Mouse (Mus musculus) kidney, postnatal 25 days (tissue): ENCODE results near the gene Ccdc88c.

ENCODE experiments used
- DNase-seq, 2 experiments: peaks; one replicate each; pipeline ENCODE4 v3.0.0; 2021; ENCODE audit warnings: mixed read lengths in 2 of 2

The Ccdc88c gene

GRCm38 (mm10) chr12:100925644-100926619 lies 102.9 kb downstream of the Ccdc88c start:
- peak in 1 of 2 experiments; percentile 84 for DNase-seq

DNA sequence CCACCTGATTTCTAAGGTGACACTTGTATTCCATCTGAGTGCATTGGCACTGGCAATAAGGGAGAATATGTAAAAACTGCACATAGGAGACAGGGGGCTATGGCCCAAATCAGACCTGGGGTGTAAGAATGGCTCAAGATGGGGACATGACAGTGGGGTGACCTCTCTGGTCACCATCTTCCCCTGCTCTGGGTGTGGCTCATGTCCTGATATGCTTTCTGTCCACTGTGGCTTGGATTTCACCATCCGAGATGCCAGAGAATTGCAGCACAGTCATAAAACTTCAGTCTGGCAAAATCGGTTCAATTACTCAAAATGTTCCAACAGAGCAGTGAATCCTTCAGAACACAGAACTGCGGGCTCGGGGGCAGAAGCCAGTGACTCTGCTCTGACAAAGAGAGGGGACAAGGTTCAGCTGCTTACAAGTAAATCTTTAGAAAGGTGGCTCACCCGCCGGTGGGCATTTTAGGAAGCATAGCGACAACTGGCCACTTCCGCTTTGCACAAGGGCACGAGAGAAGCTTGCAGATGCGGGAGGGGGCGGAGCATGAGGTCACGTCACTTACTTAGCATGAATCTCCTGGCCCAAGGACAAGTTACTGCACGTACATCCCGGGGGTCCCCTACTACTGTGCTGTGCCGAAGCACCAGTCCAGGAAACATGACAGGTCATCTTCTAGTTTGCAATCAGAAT lies 104.1 kb downstream of the Ccdc88c start:
- peak; percentile 14 to 63 for DNase-seq

GRCm38 (mm10) chr12:100910731-100911130 lies 118.1 kb downstream of the Ccdc88c start:
- no peak for DNase-seq

DNA sequence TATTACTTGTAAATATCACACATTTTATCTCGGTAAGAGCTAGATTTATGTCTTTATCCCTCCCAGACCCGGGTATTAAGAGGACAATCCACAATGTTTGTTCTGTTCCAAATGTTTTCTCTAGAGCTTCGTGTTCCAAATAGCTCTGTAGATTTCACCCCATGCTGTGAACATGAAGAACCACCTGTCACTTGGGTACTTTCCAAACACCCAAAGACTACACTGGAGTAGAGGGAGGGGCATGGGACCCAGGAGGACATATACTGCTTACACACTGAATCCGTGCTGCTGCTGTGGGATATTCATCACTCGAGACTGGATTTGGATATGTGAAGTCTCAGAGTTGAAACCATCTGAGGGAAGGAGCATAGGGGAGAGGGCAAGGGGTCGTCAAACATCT lies 119.1 kb downstream of the Ccdc88c start:
- no peak for DNase-seq

- no peak for DNase-seq
Measured at GRCm38 (mm10) chr12:100908298-100909034, 120.4 kb downstream of the Ccdc88c start.

DNA sequence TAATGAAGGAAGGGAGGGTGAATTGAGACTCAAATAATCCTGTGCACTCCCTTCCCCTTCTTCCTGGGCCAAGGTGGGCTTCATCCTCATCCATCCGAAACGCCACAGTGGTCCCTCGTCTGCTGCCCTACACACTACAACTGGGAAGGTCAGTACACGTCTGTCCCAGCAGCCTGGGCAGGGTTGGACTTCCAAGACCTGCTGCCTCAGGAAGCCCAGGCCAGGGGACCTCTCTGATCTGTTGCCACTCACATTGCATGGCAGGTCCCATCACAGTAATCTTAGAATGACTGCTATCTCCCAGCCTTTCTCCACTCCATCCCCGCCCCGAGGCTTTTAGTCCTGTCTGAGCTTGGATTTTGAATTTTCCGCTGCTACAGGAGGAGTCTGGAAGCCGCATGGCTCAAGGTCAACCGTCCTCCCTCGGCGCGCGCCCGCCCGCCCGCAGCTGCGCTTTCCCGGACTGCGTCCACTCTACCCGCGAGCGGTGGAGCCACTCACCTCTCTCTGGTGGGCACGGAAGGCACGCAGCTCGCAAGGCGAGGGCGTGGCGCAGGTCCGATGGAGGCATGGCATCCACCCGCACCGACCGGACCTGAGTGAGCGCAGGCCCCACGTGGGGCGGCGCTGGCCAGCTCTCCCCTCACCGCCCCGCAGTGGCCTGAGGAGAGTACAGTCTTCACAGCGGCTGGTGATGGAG lies 121.1 kb downstream of the Ccdc88c start, which contains the start of gene Gpr68:
TSS of gene Gpr68 (minus strand) at position 601 of the 700 bp plus-strand sequence.
- DNase-seq, result peak in 1 of 2 experiments; percentile 56

- DNase-seq, result no peak
Measured at GRCm38 (mm10) chr12:100906861-100907260, 122.0 kb downstream of the Ccdc88c start.

- DNase-seq, result no peak
Measured at GRCm38 (mm10) chr12:100903761-100904160, 125.1 kb downstream of the Ccdc88c start.

DNA sequence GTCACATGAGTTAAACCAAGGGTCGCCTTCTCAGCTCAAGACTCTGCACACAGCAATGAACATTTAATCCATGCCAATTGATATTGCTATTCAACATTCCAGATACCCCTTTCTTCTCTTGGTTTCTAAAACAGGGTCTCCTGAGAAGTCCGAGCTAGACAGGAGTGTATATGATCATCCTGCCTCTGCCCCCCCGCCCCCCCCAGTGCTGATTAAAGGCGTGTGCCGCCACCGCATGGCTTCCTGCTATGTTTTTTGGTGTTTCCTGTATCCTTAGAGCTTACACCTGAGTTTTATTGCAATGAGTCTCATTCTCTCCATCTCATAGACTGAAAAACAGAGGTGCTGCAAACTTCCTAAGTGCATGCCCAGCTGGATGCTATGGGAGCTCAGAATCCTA lies 127.5 kb downstream of the Ccdc88c start:
- DNase-seq, result no peak

- DNase-seq, result no peak
Measured at GRCm38 (mm10) chr12:100900901-100901300, 128.0 kb downstream of the Ccdc88c start.

DNA sequence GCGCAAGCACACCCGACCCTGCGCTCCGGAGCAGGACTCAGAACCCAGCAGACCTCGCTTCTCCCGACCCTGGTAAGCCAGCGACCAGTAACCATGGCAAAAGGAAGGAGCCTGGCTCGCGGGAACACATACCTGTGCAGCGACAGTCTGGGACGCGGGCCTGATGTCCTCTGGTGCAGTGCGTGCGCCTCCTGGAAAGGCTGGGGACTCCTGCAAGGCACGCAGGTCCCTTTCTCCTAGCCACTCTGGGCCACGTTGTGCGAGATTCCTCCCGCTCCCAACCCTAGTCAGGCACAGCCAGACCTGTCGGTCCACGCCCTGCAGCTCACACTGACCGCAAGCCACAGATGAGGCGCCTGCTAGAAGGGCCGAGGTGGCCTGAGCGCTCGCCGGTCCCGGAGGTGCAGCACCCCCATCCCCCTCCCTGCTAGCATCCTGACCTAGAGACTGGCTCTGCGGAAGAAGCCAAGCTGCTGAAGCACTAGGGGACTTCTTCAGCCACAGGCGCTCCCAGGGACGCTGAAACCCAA lies 129.7 kb downstream of the Ccdc88c start:
- DNase-seq, result no peak

GRCm38 (mm10) chr12:100897736-100898650 lies 130.9 kb downstream of the Ccdc88c start:
- DNase-seq, result no peak

GRCm38 (mm10) chr12:100896661-100897060 lies 132.2 kb downstream of the Ccdc88c start:
- no peak for DNase-seq

DNA sequence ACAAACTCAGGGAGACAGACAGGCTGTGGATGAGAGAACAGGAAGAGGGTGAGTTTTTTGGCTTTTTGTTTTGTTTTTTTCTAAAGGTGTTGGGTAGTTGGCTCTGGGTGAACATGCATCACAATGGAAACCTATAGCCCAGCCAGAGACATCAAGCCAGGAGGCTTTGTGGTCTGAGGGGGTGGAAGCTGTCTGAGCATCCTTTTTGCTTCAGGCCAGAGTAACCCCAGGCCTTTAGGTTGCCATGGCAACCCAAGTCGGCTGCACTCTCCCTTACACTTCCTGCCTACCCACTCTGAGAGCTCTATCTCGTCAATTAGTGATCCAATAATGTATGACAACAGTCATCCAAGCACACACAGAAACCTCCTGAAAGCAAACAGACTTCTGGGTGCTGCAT lies 133.4 kb downstream of the Ccdc88c start:
- DNase-seq, result no peak

- no peak for DNase-seq
Measured at GRCm38 (mm10) chr12:100890548-100890947, 138.3 kb downstream of the Ccdc88c start.

GRCm38 (mm10) chr12:100887801-100888258 lies 141.0 kb downstream of the Ccdc88c start:
- DNase-seq, result no peak

- DNase-seq, result no peak
Measured at GRCm38 (mm10) chr12:100886877-100887276, 142.0 kb downstream of the Ccdc88c start.

GRCm38 (mm10) chr12:100885585-100885984 lies 143.3 kb downstream of the Ccdc88c start:
- DNase-seq, result no peak

DNA sequence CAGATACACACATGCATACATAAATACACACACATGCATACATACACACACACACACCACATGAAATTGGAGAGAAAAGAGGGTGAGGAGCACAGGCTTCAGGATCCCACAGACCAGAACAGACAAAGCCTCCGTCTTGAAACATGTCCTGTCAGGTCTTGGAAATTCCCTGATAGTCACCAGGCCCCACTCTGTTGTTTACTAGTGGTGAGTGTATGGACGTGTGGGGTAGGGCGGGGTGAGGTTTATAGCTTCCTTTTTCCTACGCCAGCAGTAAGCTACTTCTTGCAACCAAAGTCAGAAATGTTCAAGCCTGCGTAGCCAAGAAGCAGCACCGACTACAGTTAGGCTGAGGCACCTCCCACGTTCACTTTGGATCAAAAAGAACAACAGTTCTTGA lies 145.7 kb downstream of the Ccdc88c start:
- no peak for DNase-seq

GRCm38 (mm10) chr12:100878556-100878955 lies 150.3 kb downstream of the Ccdc88c start:
- no peak for DNase-seq

DNA sequence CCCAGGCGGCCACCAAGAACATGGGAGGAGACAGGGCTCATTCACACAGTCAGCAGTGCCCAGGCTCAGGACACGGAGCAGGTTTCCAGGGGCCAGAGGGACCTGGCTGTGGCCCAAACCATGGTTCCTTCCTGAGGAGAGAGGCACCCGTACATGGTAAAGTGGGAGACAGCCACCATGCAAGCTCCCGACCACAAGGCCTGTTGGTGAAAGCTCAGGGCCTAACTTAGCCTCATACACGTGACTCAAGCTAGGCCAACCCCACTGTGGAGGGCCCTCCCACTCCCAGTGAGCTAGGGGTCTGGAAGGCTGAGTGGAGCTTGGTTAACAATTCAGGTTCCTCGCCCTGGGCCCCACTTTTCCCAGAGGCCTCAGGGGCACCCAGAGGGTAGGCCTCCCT lies 150.9 kb downstream of the Ccdc88c start:
- no peak for DNase-seq
